Mouse (Mus musculus) hindbrain, embryonic 12.5 days (tissue): ENCODE data around the gene Cand2. TPM values are rescaled to one million over a fixed set of nuclear protein-coding genes. Genes with fewer than 3 reads are reported as not detected.

Experiments used
- ATAC-seq: fragments of 200-750 bp; cut with Nextera tagmentation; 2 replicates; pipeline ENCODE4 v1.8.0; 2017; ENCODE audit warnings: moderate TSS enrichment; ENCODE audit not compliant: low FRiP score
- H3K27ac ChIP-seq: fragments of 300-500 bp; sonication (generic); 2 replicates; pipeline ENCODE4 v1.5.1; 2016; ENCODE audit warnings: mild to moderate bottlenecking
- H3K27me3 ChIP-seq: fragments of 300-500 bp; sonication (generic); 2 replicates; pipeline ENCODE4 v1.6.1; 2016; ENCODE audit warnings: mild to moderate bottlenecking
- H3K36me3 ChIP-seq: fragments of 300-500 bp; sonication (generic); 2 replicates; pipeline ENCODE4 v1.6.1; 2016; ENCODE audit warnings: mild to moderate bottlenecking
- H3K4me1 ChIP-seq: fragments of 300-500 bp; sonication (generic); 2 replicates; pipeline ENCODE4 v1.6.1; 2016
- H3K4me2 ChIP-seq: fragments of 300-500 bp; sonication (generic); replicated peaks from 2 replicates; pipeline ENCODE4 v1.6.1; 2016; ENCODE audit warnings: mild to moderate bottlenecking
- H3K4me3 ChIP-seq: fragments of 300-500 bp; sonication (generic); 2 replicates; pipeline ENCODE4 v1.5.1; 2016; ENCODE audit warnings: mild to moderate bottlenecking
- H3K9ac ChIP-seq: fragments of 300-500 bp; sonication (generic); 2 replicates; pipeline ENCODE4 v1.6.1; 2016; ENCODE audit warnings: mild to moderate bottlenecking, moderate library complexity
- H3K9me3 ChIP-seq: fragments of 300-500 bp; sonication (generic); replicated peaks from 2 replicates; pipeline ENCODE4 v1.6.1; 2016; ENCODE audit warnings: mild to moderate bottlenecking
- WGBS: fragments of 180-500 bp; shearing (Covaris S2); methylation state at CpG from one replicate; pipeline ENCODE4 v1.1.7; 2016; 5-methylcytosine and 5-hydroxymethylcytosine counted together
- polyA plus RNA-seq: library from polyadenylated mRNA; unstranded; fragments of >200 nt; fragmentation: Nextera tagmentation; extraction: Ambion mirVana; gene quantifications from 2 replicates; pipeline ENCODE4 v1.2.1, GENCODE M21; 2016

Gene Cand2
- polyA plus RNA-seq, 1 experiment from 2014 or later, result 35.6 TPM

DNA sequence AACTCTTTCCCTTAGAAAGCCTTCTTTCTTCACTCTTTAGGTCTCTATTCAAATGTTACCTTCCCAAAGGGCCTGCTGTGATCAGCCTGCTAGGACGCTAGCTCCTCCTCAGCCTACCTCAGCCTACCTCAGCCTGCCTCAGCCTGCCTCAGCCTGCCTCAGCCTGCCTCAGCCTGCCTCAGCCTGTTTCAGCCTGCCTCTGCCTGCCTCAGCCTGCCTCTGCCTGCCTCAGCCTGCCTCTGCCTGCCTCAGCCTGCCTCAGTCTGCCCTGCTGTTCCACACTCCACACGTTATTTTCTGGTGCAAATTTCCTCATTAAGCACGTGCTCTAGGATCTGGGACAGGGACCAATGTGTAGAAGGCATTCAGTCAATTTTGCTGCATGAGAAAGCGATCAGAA is 14.2 kb upstream of the Cand2 start:
- no peak overlapping the region for H3K4me3 ChIP-seq
- H3K27me3 ChIP-seq, result no peaks in the 10 kb centered on the region
- no peak for ATAC-seq
- H3K36me3 ChIP-seq, result no peaks in the 10 kb centered on the region
- H3K9me3 ChIP-seq, result no peaks in the 10 kb centered on the region
- no peak overlapping the region for H3K9ac ChIP-seq
- H3K27ac ChIP-seq, result no peak overlapping the region
- H3K4me1 ChIP-seq, result peaks cover 25% of the 10 kb centered on the region
- WGBS, result 90% methylated on average over 4 of the region's 4 CpGs
- H3K4me2 ChIP-seq, result no peak overlapping the region

DNA sequence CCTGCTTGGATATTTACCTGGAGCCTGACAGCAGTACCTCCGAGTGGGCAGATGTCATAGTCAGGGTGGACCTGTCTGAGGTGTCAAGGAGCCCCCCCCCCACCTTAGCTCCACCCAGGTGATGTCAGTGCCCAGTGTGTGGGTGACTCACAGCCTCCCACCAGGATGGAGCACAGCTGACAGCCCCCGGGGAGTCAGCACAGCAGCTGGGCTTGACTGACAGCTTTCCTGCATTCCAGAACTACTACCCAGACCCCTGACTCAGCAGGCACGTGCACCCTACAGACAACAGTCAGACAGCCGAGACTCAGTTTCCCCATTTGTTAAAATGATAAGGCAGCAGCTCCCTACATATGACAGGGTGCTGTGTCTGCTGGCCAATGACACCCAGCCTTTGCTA is 13.4 kb upstream of the Cand2 start:
- H3K9me3 ChIP-seq, result no peaks in the 10 kb centered on the region
- H3K4me3 ChIP-seq, result no peak overlapping the region
- H3K9ac ChIP-seq, result no peak overlapping the region
- H3K27me3 ChIP-seq, result no peaks in the 10 kb centered on the region
- H3K4me1 ChIP-seq, result peaks cover 25% of the 10 kb centered on the region
- no peak for ATAC-seq
- WGBS, result 56% methylated on average over 4 of the region's 4 CpGs
- no peaks in the 10 kb centered on the region for H3K36me3 ChIP-seq
- H3K27ac ChIP-seq, result no peak overlapping the region
- no peak overlapping the region for H3K4me2 ChIP-seq

DNA sequence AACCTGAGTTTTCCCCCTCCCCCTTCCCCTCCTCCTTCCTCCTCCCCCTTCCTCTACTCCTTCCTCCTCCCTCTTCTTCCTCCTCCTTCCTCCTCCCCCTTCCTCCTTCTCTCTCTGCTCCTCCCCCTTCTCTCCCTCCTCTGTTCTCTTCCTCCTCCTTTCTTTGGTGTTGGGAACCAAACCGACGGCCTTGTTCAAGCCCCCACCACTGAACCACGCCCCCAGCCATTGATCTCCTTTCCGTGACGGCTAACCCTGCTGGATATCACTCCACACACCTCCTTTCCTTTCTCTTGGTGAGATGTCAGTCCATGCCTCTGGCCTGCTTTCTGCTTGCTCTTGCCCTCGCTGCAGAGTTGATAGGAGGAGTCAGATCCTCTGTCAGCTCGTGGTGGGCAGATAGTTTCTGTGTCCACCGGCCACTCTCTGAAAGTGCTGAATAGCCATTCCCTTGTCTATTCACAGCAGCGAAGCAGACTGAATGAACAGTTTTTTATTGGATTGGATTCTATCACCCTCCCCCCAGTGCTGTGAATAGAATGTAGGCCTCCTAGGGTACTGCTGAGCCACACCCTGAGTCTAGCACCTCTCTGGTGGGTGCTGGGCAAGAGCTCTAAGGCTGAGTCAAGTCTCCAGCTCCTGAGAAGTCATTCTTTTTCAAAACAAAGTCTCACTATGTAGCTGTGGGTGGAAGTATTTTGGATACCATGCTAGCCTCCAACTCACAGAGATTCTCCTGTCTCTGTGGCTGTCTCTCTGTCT is 12.2 kb upstream of the Cand2 start, which contains the start of gene Tmem40:
Gene Tmem40 (minus strand): TSS at position 416 of the 762 bp plus-strand sequence.
- Histone ChIP-seq H3K27me3 (no peaks in the 10 kb centered on the region), H3K9ac (no peak within 1 kb of the TSS), H3K36me3 (no peaks in the 10 kb centered on the region), H3K4me2 (peak within 1 kb of the TSS; percentile 13), H3K4me1 (peaks cover 25% of the 10 kb centered on the region), H3K4me3 (no peak within 1 kb of the TSS), H3K27ac (peak within 1 kb of the TSS; percentile 64), H3K9me3 (no peaks in the 10 kb centered on the region)
- 2% methylated on average over 9 of the region's 9 CpGs for WGBS
- no peak for ATAC-seq

DNA sequence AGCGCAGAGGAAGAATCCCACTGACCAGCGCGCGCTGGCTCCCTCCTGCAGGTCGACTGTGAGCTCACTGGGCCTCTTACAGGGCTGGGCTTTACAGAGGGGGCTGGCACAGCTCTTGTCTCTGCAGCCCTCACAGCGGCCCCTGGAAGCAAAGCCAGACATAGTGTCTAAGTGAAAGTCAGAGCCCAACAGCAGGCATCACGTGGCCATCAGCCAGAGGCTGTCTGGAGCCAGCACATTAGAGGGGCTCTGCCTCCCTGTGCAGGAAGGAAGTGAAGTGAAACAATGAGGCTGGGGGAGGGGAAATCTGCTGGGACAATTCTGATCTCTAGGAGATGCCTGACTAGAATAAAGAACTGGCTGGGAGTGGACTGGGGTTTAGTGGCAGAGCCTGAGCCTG is 10.2 kb upstream of the Cand2 start:
- H3K4me3 ChIP-seq, result no peak overlapping the region
- 3% methylated on average over 7 of the region's 7 CpGs for WGBS
- no peaks in the 10 kb centered on the region for H3K27me3 ChIP-seq
- H3K4me1 ChIP-seq, result peaks cover 25% of the 10 kb centered on the region
- H3K9me3 ChIP-seq, result no peaks in the 10 kb centered on the region
- H3K27ac ChIP-seq, result peak overlapping the region; percentile 79
- no peak overlapping the region for H3K9ac ChIP-seq
- no peaks in the 10 kb centered on the region for H3K36me3 ChIP-seq
- H3K4me2 ChIP-seq, result peak overlapping the region; percentile 36
- peak; percentile 92 for ATAC-seq

DNA sequence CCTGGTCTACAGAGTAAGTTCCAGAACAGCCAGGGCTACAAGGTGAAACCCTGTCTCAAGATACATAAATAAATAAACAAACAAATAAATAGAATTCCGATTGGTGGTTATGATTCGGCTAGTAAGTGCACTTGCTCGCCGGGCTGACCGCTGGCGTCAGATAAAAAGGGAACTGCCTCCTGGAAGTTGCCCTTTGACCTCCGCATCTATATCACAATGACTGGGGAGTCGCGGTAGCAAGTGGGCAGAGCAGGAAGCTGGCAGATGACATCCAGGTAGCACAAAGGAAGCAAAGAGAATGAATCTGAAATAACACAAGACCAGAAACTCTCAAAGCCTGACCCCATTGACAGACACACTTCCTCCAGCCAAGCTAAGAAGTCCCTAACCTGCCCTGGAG is 7.0 kb upstream of the Cand2 start:
- H3K9me3 ChIP-seq, result no peaks in the 10 kb centered on the region
- H3K4me1 ChIP-seq, result peaks cover 18% of the 10 kb centered on the region
- ATAC-seq, result no peak
- H3K36me3 ChIP-seq, result no peaks in the 10 kb centered on the region
- H3K4me2 ChIP-seq, result no peak overlapping the region
- no peak overlapping the region for H3K4me3 ChIP-seq
- no peak overlapping the region for H3K27ac ChIP-seq
- H3K9ac ChIP-seq, result no peak overlapping the region
- H3K27me3 ChIP-seq, result no peaks in the 10 kb centered on the region
- 38% methylated on average over 9 of the region's 9 CpGs for WGBS

DNA sequence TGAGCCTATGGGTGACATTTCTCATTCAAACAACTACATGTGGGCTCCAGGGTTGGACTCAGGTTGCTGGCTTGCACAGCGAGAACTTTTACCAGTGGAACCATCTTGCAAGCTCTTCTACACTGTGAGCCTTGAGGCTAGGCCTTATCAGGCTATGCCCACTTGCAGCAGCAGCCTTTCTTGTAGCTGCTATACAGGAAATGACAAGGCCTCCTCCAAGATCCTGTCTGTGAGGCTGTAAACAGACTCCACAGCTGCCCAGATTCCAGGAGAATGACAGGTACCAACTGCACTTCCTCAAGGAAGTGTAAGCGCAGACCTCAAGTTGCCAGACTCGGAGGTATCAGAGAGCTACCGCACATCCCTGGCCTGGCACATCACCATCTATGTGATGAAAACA is 6.1 kb upstream of the Cand2 start:
- no peak overlapping the region for H3K4me2 ChIP-seq
- no peak overlapping the region for H3K4me3 ChIP-seq
- peaks cover 13% of the 10 kb centered on the region; the same call in 1 of the 2 replicates for H3K4me1 ChIP-seq
- no peak overlapping the region for H3K9ac ChIP-seq
- ATAC-seq, result no peak
- 83% methylated on average over 4 of the region's 4 CpGs for WGBS
- no peaks in the 10 kb centered on the region for H3K36me3 ChIP-seq
- H3K9me3 ChIP-seq, result no peaks in the 10 kb centered on the region
- H3K27ac ChIP-seq, result no peak overlapping the region
- no peaks in the 10 kb centered on the region for H3K27me3 ChIP-seq

DNA sequence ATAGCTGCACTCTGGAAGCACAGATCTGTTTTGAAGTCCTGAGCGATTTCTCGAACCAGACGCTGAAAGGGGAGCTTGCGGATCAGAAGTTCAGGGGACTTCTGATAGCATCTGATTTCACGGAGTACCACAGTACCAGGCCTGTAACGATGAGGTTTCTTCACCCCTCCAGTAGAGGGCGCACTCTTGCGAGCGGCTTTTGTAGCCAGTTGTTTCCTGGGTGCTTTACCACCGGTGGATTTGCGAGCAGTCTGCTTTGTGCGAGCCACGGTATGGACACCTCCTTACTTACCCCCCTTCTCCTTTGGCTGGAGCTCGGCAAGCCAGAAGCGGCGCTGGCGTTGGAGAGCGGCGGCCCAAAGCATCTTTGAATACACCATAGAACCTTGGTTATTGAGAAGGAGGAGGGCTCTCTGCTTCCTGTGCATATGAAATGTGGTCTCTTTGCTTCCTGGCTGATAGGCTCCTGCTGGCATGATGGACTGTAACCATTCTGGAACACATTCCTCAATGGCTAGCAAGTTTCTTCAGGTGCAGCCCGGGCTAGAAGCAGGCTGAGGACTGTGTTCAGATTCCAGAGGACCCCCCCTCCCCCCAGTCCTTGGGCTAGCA is 4.2 kb upstream of the Cand2 start:
- Histone ChIP-seq H3K9ac (no peak overlapping the region), H3K4me3 (no peak overlapping the region), H3K36me3 (no peaks in the 10 kb centered on the region), H3K27ac (no peak overlapping the region), H3K4me2 (no peak overlapping the region), H3K4me1 (peaks cover 8% of the 10 kb centered on the region), H3K27me3 (no peaks in the 10 kb centered on the region), H3K9me3 (no peaks in the 10 kb centered on the region)
- ATAC-seq, result no peak
- 88% methylated on average over 20 of the region's 20 CpGs for WGBS

DNA sequence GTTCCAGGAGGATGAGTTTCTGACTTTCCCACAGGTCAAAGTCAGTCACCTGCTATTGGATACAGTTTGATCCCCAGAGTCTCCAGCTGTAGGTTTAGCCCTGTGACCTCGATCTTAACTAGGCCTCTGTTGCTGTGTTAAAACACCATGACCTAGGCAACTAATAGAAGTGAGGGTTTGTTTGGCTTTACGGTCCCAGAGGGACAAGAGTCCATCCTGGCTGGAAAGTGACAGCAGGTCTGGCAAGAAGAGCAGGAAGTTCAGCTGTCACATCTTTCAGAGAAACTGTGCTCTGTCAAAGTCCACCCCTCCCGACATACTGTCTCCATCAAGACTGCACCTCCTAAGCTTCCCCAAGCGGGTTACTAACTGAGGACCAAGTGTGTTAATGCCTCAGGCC is 3.5 kb upstream of the Cand2 start:
- no peak for ATAC-seq
- Histone ChIP-seq H3K4me1 (peaks cover 15% of the 10 kb centered on the region), H3K27me3 (no peaks in the 10 kb centered on the region), H3K4me2 (no peak overlapping the region), H3K9me3 (no peaks in the 10 kb centered on the region), H3K9ac (no peak overlapping the region), H3K36me3 (no peaks in the 10 kb centered on the region), H3K4me3 (no peak overlapping the region), H3K27ac (no peak overlapping the region)
- 77% methylated on average over 4 of the region's 4 CpGs for WGBS

DNA sequence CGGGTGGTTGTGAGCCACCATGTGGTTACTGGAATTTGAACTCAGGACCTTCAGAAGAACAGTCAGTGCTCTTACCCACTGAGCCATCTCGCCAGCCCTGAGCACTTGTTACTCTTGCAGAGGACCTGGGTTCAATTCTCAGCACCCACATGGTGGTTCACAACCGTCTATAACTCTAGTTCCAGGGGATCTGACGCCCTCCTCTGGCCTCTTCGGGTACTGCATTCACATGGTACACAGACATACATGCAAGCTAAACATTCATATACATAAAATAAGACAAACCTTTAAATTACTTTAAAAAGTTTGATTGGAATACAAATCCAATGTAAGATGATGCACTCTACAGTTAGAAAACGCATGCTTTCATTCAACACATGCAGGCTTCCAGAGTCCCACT is 2.1 kb upstream of the Cand2 start:
- Histone ChIP-seq H3K4me3 (no peak overlapping the region), H3K4me1 (peaks cover 28% of the 10 kb centered on the region), H3K36me3 (no peaks in the 10 kb centered on the region), H3K9ac (no peak overlapping the region), H3K4me2 (no peak overlapping the region), H3K27ac (no peak overlapping the region), H3K27me3 (no peaks in the 10 kb centered on the region), H3K9me3 (no peaks in the 10 kb centered on the region)
- 80% methylated on average over 6 of the region's 6 CpGs for WGBS
- no peak for ATAC-seq

DNA sequence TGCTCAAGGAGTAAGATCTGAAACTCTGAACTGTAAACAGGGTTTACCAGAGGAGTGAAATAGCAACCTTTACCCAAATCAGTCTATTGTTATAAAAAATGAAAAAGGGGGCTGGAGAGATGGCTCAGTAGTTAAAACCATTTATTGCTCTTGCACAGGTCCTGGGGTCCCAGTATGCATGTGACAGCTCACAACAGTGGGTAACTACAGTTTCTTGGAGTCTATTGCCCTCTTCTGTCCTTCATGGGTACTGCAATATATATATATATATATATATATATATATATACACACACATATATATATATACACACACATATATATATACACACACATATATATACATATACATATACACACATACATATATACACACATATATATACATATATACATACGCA is 1.7 kb upstream of the Cand2 start:
- Histone ChIP-seq H3K4me1 (peaks cover 28% of the 10 kb centered on the region), H3K4me3 (no peak overlapping the region), H3K27me3 (no peaks in the 10 kb centered on the region), H3K4me2 (no peak overlapping the region), H3K27ac (no peak overlapping the region), H3K9ac (no peak overlapping the region), H3K9me3 (no peaks in the 10 kb centered on the region), H3K36me3 (no peaks in the 10 kb centered on the region)
- ATAC-seq, result no peak
- 88% methylated on average over 1 of the region's 1 CpGs for WGBS

DNA sequence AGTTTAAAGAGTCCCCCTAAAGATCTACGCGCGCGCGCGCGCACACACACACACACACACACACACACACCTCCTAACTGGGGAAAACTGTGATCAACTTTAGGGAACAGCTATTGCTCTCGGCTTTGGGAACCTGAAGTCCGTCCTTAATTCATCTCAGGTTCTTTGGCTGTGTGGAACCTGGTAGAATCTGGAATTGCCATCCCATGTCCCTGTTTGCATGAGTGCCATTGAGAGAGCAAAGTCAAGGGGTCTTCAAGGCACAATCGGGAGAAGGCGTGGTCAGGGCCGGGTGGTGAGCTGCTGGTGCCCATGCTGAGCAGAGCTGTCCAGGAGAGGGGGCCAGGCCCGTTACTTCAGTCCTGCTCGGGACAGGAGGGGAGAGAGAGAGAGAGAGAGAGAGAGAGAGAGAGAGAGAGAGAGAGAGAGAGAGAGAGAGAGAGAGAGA is 348 bp upstream of the Cand2 start:
- H3K27ac ChIP-seq, result peak overlapping the region; percentile 69
- H3K9me3 ChIP-seq, result no peaks in the 10 kb centered on the region
- peaks cover 30% of the 10 kb centered on the region for H3K4me1 ChIP-seq
- 3% methylated on average over 14 of the region's 14 CpGs for WGBS
- peaks cover 7% of the 10 kb centered on the region; the same call in 1 of the 2 replicates for H3K36me3 ChIP-seq
- peak; percentile 87 for ATAC-seq
- H3K27me3 ChIP-seq, result no peaks in the 10 kb centered on the region
- peak overlapping the region; percentile 80 for H3K4me2 ChIP-seq
- peak overlapping the region; percentile 28 for H3K9ac ChIP-seq
- H3K4me3 ChIP-seq, result peak overlapping the region; percentile 79

DNA sequence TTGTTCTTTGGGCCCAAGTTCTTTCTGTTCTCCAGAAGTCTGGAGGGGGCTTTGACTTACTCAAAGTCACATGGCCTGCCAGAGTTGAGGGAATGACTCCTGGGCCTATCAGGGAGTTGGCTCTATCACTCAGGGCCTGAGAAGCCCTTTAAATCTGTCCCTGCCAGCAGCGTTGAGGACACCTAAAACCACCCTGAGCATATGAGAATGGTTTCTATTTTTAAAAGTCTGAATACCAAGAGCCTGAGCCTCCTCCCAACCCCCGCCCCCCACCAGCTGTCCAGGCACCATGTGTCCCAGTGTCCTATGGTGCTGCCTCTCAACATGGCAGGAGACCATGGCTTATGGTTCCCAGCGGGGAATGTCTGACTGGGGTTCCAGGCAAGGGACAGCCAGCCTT is 1.5 kb downstream of the Cand2 start:
- Histone ChIP-seq H3K4me1 (peaks cover 30% of the 10 kb centered on the region), H3K27me3 (no peaks in the 10 kb centered on the region), H3K27ac (peak overlapping the region; percentile 79; the same call in 1 of the 2 replicates), H3K9me3 (no peaks in the 10 kb centered on the region), H3K9ac (peak overlapping the region; percentile 89), H3K4me3 (peak overlapping the region; percentile 79), H3K4me2 (peak overlapping the region; percentile 80), H3K36me3 (peaks cover 15% of the 10 kb centered on the region)
- ATAC-seq, result no peak
- 49% methylated on average over 3 of the region's 3 CpGs for WGBS

DNA sequence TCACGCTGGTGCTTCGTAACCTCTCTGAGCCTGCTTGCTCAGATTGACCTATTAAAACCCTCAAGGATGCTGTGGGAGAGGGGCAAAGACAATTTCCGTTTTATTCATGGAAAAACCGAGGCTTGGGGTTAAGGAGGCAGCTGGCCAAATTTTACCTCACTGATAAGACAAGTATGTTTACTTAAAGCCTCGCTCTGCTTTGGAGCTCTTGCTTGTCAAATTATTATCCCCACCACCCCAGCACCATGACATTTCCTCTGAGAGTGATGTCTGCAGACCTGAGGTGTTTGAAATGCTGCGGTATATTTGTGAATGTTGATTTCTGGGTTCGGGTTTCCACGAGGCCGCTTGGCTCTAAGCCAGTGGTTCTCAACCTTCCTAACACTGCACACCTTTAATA is 2.0 kb downstream of the Cand2 start:
- peak overlapping the region; percentile 79; the same call in 1 of the 2 replicates for H3K4me3 ChIP-seq
- H3K4me1 ChIP-seq, result peaks cover 30% of the 10 kb centered on the region
- no peak for ATAC-seq
- peak overlapping the region; percentile 80 for H3K4me2 ChIP-seq
- peak overlapping the region; percentile 89 for H3K9ac ChIP-seq
- H3K36me3 ChIP-seq, result peaks cover 21% of the 10 kb centered on the region
- no peak overlapping the region; the same call in 1 of the 2 replicates for H3K27ac ChIP-seq
- WGBS, result 70% methylated on average over 9 of the region's 9 CpGs
- H3K27me3 ChIP-seq, result no peaks in the 10 kb centered on the region
- H3K9me3 ChIP-seq, result no peaks in the 10 kb centered on the region
